Mouse (Mus musculus) neural tube, embryonic 10.5 days (tissue): ENCODE data around the gene Ap5z1.

Experiments used
- DNase-seq: peaks from one replicate; pipeline ENCODE4 v3.0.0-alpha.2; 2017; ENCODE audit warnings: low spot score; ENCODE audit errors: extremely low spot score

Ap5z1 gene

GRCm38 (mm10) chr5:142469796-142470195 is 6.1 kb downstream of the Ap5z1 start:
- DNase-seq, result no peak

- DNase-seq, result no peak
These were observed 10.0 kb downstream of the Ap5z1 start for GRCm38 (mm10) chr5:142473696-142474095.

GRCm38 (mm10) chr5:142475669-142476068 is 11.9 kb downstream of the Ap5z1 start:
- DNase-seq, result no peak

- DNase-seq, result no peak
These were observed 13.6 kb downstream of the Ap5z1 start for GRCm38 (mm10) chr5:142477346-142477745.

- DNase-seq, result no peak
These were observed 14.3 kb downstream of the Ap5z1 start for GRCm38 (mm10) chr5:142477866-142478615.

- peak; percentile 85 for DNase-seq
These were observed 15.2 kb downstream of the Ap5z1 start for GRCm38 (mm10) chr5:142478829-142479435.

- DNase-seq, result no peak
These were observed 18.8 kb downstream of the Ap5z1 start for GRCm38 (mm10) chr5:142482512-142482911.

- no peak for DNase-seq
These were observed 19.8 kb downstream of the Ap5z1 start for GRCm38 (mm10) chr5:142483581-142483980.

GRCm38 (mm10) chr5:142486654-142487053 is 22.9 kb downstream of the Ap5z1 start:
- DNase-seq, result no peak

GRCm38 (mm10) chr5:142489955-142490707 is 26.4 kb downstream of the Ap5z1 start:
- DNase-seq, result no peak

GRCm38 (mm10) chr5:142493307-142493706 is 29.6 kb downstream of the Ap5z1 start:
- DNase-seq, result no peak

GRCm38 (mm10) chr5:142495321-142496096 is 31.8 kb downstream of the Ap5z1 start:
- no peak for DNase-seq

- DNase-seq, result peak; percentile 43
These were observed 35.2 kb downstream of the Ap5z1 start for GRCm38 (mm10) chr5:142498964-142499363.

- DNase-seq, result no peak
These were observed 37.2 kb downstream of the Ap5z1 start for GRCm38 (mm10) chr5:142500918-142501317.

- DNase-seq, result peak; percentile 79
These were observed 38.7 kb downstream of the Ap5z1 start for GRCm38 (mm10) chr5:142502414-142502813.

GRCm38 (mm10) chr5:142504175-142504574 is 40.4 kb downstream of the Ap5z1 start:
- DNase-seq, result no peak

GRCm38 (mm10) chr5:142505695-142506423 is 42.1 kb downstream of the Ap5z1 start:
- DNase-seq, result no peak

GRCm38 (mm10) chr5:142509141-142510060 is 45.7 kb downstream of the Ap5z1 start:
- no peak for DNase-seq

- DNase-seq, result no peak
These were observed 46.3 kb downstream of the Ap5z1 start for GRCm38 (mm10) chr5:142510061-142510414.

- DNase-seq, result no peak
These were observed 48.4 kb downstream of the Ap5z1 start for GRCm38 (mm10) chr5:142512112-142512511.
